Mouse (Mus musculus): ENCODE results near the gene Ddx39. TPM values are rescaled to one million over a fixed set of nuclear protein-coding genes. Genes with fewer than 3 reads are reported as not detected.

The Ddx39 gene
- polyA plus RNA-seq, 1 experiment from 2014 or later, result 110 TPM

DNA sequence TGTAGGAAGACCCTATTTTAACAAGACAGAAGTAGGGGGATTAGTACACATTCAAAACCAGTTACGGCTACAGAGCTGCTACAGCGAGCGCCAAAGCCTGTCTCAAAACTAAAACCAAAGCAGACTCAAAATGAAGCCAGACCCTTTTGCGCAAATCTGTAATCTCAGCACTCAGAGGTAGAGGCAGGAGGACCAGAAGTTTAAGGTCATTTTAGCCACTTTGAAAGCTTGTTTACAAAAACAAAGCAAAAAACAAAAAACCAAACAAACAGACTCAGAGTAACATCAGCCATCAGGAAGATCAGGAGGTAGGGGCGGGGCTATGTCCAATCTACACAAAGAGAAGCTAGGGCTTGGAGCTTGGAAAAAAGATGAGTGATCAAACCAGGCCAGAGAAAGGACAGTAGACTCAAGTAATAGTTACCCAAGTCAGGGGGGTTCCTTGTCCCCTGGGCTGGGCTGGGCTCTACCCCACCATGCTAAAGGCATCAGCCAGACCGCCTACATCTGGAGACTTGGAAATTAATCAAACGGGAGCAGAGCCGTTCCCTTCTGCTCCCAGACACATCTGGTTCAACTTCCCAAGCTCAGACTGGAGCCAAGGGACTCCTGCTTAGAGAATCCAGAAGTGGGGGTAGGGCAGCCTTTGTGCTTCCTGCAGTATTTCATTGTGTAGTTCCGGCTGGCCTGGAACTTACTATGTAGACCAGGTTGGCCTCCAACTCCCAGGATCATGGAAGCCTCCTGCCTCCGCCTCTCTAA is 24.2 kb downstream of the Ddx39 start:
- ATAC-seq (replicated peaks; ENCODE audit: low FRiP score, low read depth) (no peak), DNase-seq (ENCODE audit: low spot score) (peak; percentile 76)
- Histone ChIP-seq H3K4me2 (ENCODE audit: low read length) (peak overlapping the region; percentile 89), H3K27ac (peak overlapping the region; percentile 84), H3K36me3 (ENCODE audit: insufficient read depth, low read length) (no peaks in the 10 kb centered on the region), H3K9ac (ENCODE audit: low read depth, low read length) (peak overlapping the region; percentile 28; the same call in 1 of the 2 replicates), H3K9me3 (replicated peaks; ENCODE audit: low read length) (no peaks in the 10 kb centered on the region), H3K4me1 (replicated peaks; ENCODE audit: insufficient read depth, low read length) (peaks cover 25% of the 10 kb centered on the region), H3K4me3 (replicated peaks; ENCODE audit: low read depth, low read length) (peak overlapping the region; percentile 65), H3K27me3 (ENCODE audit: insufficient read depth, low read length) (no peaks in the 10 kb centered on the region)
- 68% methylated on average over 10 of the region's 10 CpGs for WGBS
- TF ChIP-seq CTCF (IDR thresholded peaks at IDR 0.05; ENCODE audit: low read depth), result no peak

DNA sequence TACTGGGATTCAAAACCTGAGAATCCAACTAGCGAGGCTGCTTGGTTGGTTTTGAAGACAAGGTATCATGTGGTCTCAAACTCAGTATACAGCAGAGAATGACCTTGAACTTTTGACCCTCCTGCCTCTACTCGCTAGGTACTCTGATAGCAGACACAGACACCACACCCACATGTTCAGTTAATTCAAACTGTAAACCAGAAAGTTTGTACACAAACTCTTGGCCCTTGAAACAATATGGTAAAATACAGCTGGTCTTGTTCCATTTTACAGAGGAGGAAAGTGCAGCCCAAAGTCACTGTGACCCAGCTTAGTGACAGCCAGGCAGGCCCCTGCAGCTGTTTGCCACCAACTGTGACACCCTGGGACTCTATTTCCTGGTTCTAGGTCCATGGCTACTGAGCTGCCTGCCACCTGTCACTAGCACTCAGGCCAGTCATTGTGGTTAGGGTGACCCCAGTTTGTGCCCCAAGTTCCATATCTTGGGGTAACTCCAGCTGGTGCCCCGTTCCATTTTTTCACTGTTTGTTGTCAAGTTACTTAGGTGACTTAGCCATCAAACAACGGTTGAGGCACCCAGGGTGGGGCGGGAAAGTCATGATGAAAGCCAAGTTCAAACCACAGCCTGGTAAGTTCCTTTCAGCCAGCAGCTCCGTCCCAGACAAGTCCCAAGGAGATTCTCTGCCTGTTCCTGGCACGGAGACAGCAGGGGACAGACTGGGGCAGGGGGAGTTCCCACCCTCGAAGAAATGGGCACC is 24.9 kb downstream of the Ddx39 start:
- peak overlapping the region; percentile 84 for H3K27ac ChIP-seq
- H3K27me3 ChIP-seq (ENCODE audit: insufficient read depth, low read length), result no peaks in the 10 kb centered on the region
- TF ChIP-seq CTCF (IDR thresholded peaks at IDR 0.05; ENCODE audit: low read depth), result no peak
- H3K9me3 ChIP-seq (replicated peaks; ENCODE audit: low read length), result no peaks in the 10 kb centered on the region
- peak overlapping the region; percentile 65 for H3K4me3 ChIP-seq (replicated peaks; ENCODE audit: low read depth, low read length)
- DNase-seq (ENCODE audit: low spot score) (no peak), ATAC-seq (replicated peaks; ENCODE audit: low FRiP score, low read depth) (no peak)
- no peaks in the 10 kb centered on the region for H3K36me3 ChIP-seq (ENCODE audit: insufficient read depth, low read length)
- 0 out of 2 replicates have a peak overlapping the region, but pooled peaks have one; percentile 28 for H3K9ac ChIP-seq (ENCODE audit: low read depth, low read length)
- H3K4me2 ChIP-seq (ENCODE audit: low read length), result peak overlapping the region; percentile 89
- H3K4me1 ChIP-seq (replicated peaks; ENCODE audit: insufficient read depth, low read length), result peaks cover 25% of the 10 kb centered on the region
- 44% methylated on average over 8 of the region's 8 CpGs for WGBS

DNA sequence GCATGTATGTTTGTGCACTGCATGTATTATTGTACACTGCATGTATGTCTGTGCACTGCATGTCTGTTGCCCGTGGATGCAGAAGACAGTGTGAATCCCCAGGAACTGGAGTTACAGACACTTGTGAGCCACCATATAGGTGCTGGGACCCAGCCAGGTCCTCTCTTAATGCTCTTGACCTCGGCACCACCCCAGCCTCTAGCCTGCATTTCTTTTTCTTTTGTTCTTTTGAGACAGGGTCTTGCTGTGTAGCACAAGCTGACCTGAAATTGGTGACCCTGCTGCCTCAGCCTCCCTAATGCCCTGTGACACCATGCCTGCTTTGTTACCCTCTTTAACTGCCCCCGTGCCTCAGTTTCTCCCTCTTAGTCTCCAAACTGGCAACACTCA is 25.6 kb downstream of the Ddx39 start:
- 16% methylated on average over 3 of the region's 3 CpGs for WGBS
- Histone ChIP-seq H3K36me3 (ENCODE audit: insufficient read depth, low read length) (no peaks in the 10 kb centered on the region), H3K9me3 (replicated peaks; ENCODE audit: low read length) (no peaks in the 10 kb centered on the region), H3K4me2 (ENCODE audit: low read length) (peak overlapping the region; percentile 89), H3K27ac (peak overlapping the region; percentile 84), H3K4me3 (replicated peaks; ENCODE audit: low read depth, low read length) (peak overlapping the region; percentile 65), H3K9ac (ENCODE audit: low read depth, low read length) (peak overlapping the region; percentile 76), H3K4me1 (replicated peaks; ENCODE audit: insufficient read depth, low read length) (peaks cover 25% of the 10 kb centered on the region), H3K27me3 (ENCODE audit: insufficient read depth, low read length) (no peaks in the 10 kb centered on the region)
- no peak for TF ChIP-seq CTCF (IDR thresholded peaks at IDR 0.05; ENCODE audit: low read depth)
- ATAC-seq (replicated peaks; ENCODE audit: low FRiP score, low read depth) (no peak), DNase-seq (ENCODE audit: low spot score) (no peak)

DNA sequence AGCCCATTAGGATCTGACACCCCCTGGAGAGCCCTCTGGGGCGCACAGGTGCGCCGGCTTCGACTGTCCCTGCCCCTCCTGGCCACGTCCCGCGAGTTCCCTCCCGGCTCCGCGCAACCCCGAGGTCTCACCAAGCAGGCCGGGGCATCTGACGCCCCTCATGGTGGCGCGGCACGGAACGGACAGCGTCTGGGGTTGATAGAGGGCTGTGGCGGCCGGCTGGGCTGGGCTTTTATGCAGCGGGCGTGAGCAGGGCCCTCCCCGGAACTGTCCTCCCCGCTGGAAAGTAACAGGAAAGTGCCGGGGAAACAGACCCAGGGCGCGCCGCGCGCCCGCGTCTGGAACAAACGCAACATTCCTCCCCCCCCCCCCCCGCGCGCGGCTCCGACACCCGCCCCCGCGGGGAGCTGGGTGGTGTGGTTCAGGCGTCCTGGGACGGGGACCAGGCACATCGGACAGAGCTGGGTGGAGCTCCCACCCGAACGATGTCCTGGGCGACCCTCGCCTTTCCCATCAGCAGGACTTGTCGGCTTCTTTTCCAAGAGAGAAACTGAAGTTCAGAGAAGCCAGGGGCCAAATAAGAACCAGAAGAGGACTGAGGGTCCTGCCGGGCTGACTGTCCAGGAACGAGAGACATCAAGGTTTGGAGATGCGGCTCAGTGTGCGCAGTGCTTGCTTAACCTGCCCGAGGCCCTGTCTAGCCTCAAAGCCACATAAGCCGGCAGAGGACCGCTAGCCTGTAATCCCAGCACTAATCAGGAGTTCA is 26.2 kb downstream of the Ddx39 start, which contains the start of gene Adgre5:
Gene Adgre5 (minus strand): TSS at position 351 of the 766 bp plus-strand sequence.
- 2% methylated on average over 55 of the region's 56 CpGs for WGBS

DNA sequence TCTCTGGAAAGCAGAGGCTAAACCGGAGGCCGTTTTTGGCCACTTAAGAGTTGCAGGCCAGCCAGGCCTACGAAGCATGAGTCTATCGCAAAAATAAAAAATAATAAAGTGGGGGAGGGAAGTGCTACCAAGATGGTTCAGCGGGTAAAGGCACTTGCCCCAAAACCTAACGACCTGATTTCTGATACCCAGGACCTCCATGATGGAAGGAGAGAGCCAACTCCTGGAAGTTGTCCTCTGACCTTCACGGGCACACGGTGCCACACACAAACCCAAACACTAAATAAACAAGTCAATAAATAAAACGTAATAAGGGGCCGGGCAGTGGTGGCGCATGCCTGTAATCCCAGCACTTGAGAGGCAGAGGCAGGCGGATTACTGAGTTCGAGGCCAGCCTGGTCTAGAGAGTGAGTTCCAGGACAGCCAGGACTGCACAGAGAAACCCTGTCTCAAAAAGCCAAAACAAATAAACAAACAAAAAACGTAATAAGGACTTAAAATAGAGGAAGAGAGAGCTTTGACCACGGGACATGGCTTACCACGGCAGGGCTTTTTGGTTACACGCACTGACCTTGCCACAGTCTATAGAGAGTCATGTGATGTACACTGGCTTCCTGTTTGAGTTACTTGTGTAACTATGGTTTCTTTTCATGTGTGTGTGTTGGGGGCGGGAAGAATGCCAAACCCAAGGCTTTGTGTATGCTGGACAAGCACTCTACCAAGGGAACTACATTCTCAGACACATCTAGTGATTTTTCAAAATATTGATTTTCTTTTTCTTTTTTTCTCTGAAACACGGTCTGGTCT is 27.1 kb downstream of the Ddx39 start:
- ATAC-seq (replicated peaks; ENCODE audit: low FRiP score, low read depth) (no peak), DNase-seq (ENCODE audit: low spot score) (no peak)
- Histone ChIP-seq H3K4me1 (replicated peaks; ENCODE audit: insufficient read depth, low read length) (peaks cover 21% of the 10 kb centered on the region), H3K9ac (ENCODE audit: low read depth, low read length) (peak overlapping the region; percentile 76; the same call in 1 of the 2 replicates), H3K36me3 (ENCODE audit: insufficient read depth, low read length) (no peaks in the 10 kb centered on the region), H3K27ac (peak overlapping the region; percentile 84), H3K4me3 (replicated peaks; ENCODE audit: low read depth, low read length) (peak overlapping the region; percentile 65; the same call in 1 of the 2 replicates), H3K27me3 (ENCODE audit: insufficient read depth, low read length) (no peaks in the 10 kb centered on the region), H3K9me3 (replicated peaks; ENCODE audit: low read length) (no peaks in the 10 kb centered on the region), H3K4me2 (ENCODE audit: low read length) (peak overlapping the region; percentile 89)
- WGBS, result 75% methylated on average over 19 of the region's 19 CpGs
- no peak for TF ChIP-seq CTCF (IDR thresholded peaks at IDR 0.05; ENCODE audit: low read depth)

More for the DNA sequence above, 26.2 kb downstream of the Ddx39 start, which contains the start of gene Adgre5:
- no peak for TF ChIP-seq CTCF (IDR thresholded peaks at IDR 0.05; ENCODE audit: low read depth)
- Histone ChIP-seq H3K27ac (peak within 1 kb of the TSS; percentile 84), H3K36me3 (ENCODE audit: insufficient read depth, low read length) (no peaks in the 10 kb centered on the region), H3K4me1 (replicated peaks; ENCODE audit: insufficient read depth, low read length) (peaks cover 25% of the 10 kb centered on the region), H3K4me3 (replicated peaks; ENCODE audit: low read depth, low read length) (peak within 1 kb of the TSS; percentile 65), H3K4me2 (ENCODE audit: low read length) (peak within 1 kb of the TSS; percentile 89), H3K27me3 (ENCODE audit: insufficient read depth, low read length) (no peaks in the 10 kb centered on the region), H3K9ac (ENCODE audit: low read depth, low read length) (peak within 1 kb of the TSS; percentile 76), H3K9me3 (replicated peaks; ENCODE audit: low read length) (no peaks in the 10 kb centered on the region)
- ATAC-seq (replicated peaks; ENCODE audit: low FRiP score, low read depth) (peak; percentile 69), DNase-seq (ENCODE audit: low spot score) (peak; percentile 83)

Data from kidney, postnatal 0 days (tissue).